Mouse (Mus musculus) midbrain, embryonic 14.5 days (tissue): ENCODE data around the gene Gm20696. TPM values are rescaled to one million over a fixed set of nuclear protein-coding genes. Genes with fewer than 3 reads are reported as not detected.

Experiments used
- ATAC-seq: fragments of 200-750 bp; cut with Nextera tagmentation; 2 replicates; pipeline ENCODE4 v1.8.0; 2017; ENCODE audit warnings: moderate number of reproducible peaks, moderate library complexity; ENCODE audit not compliant: low FRiP score, low TSS enrichment
- DNase-seq: peaks from one replicate; pipeline ENCODE4 v3.0.0-alpha.2; 2015
- H3K27ac ChIP-seq: fragments of 300-500 bp; sonication (generic); replicated peaks from 2 replicates; pipeline ENCODE4 v1.5.1; 2014; ENCODE audit warnings: mild to moderate bottlenecking, low read depth, low read length, moderate library complexity
- H3K27me3 ChIP-seq: fragments of 300-500 bp; sonication (generic); 2 replicates; pipeline ENCODE4 v1.6.1; 2014; ENCODE audit warnings: low read length, control low read depth, mixed read lengths; ENCODE audit not compliant: control insufficient read depth, insufficient read depth
- H3K36me3 ChIP-seq: fragments of 300-500 bp; sonication (generic); 2 replicates; pipeline ENCODE4 v1.6.1; 2014; ENCODE audit warnings: low read length, control low read depth; ENCODE audit not compliant: control insufficient read depth, insufficient read depth
- H3K4me1 ChIP-seq: fragments of 300-500 bp; sonication (generic); 2 replicates; pipeline ENCODE4 v1.6.1; 2014; ENCODE audit warnings: mild to moderate bottlenecking, antibody characterized with exemption, low read length, control low read depth; ENCODE audit not compliant: control insufficient read depth, insufficient read depth
- H3K4me2 ChIP-seq: fragments of 300-500 bp; sonication (generic); 2 replicates; pipeline ENCODE4 v1.6.1; 2014; ENCODE audit warnings: mild to moderate bottlenecking, low read length, moderate library complexity
- H3K4me3 ChIP-seq: fragments of 300-500 bp; sonication (generic); replicated peaks from 2 replicates; pipeline ENCODE4 v1.5.1; 2014; ENCODE audit warnings: low read depth, low read length
- H3K9ac ChIP-seq: fragments of 300-500 bp; sonication (generic); replicated peaks from 2 replicates; pipeline ENCODE4 v1.6.1; 2014; ENCODE audit warnings: mild to moderate bottlenecking, low read length, moderate library complexity
- H3K9me3 ChIP-seq: fragments of 300-500 bp; sonication (generic); 2 replicates; pipeline ENCODE4 v1.6.1; 2016; ENCODE audit warnings: low read length, control low read depth, mixed read lengths; ENCODE audit not compliant: control insufficient read depth
- WGBS: fragments of 180-500 bp; shearing (Covaris S2); extraction: QIAGEN DNeasy Blood & Tissue Kit; methylation state at CpG from one replicate; pipeline ENCODE4 v1.1.7; 2014; 5-methylcytosine and 5-hydroxymethylcytosine counted together
- polyA plus RNA-seq: library from polyadenylated mRNA; unstranded; fragments of >200 nt; fragmentation: Nextera tagmentation; extraction: Ambion mirVana; gene quantifications from 2 replicates; pipeline ENCODE4 v1.2.1, GENCODE M21; 2014

Gm20696 gene
- polyA plus RNA-seq, 1 experiment from 2014 or later, result 4.0 TPM

DNA sequence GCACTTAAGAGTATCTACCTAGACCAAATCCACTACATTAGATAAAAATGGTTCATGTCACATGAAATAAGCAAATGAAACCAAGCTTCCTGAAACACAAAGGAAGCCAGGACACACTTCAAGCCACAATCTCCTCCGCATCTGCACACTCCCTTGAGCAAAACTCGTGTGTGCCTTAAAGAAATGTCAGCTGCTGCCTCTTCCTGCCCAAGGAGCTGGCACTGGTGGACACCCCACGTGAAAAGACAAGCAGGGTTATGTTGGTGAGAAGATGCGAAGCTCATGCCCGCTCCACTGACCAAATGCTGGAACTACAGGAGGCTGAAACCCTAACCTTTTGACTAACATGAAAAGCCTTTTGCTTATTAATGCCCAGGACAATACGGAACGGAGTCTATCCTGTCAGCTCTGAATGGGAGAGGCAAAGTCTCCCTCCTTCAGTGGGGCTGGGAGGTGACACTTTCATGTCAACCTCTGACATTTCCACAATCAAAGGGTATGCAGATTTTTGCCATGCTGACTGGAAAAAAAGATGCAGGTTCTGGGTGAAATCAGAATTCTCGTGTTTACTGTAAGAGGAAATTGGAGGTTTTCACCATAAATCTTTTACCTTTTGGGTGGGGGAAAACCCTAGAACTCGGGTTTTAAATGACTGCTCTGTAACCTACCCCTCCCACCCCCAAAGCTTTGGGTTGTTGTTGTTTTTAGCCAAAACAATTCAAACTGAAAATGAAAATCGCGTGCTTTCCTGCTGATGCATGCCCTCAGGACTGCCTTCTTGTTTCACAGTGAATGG, 405.5 kb downstream of the Gm20696 start:
- no peak overlapping the region for H3K9ac ChIP-seq
- no peak overlapping the region for H3K4me3 ChIP-seq
- no peak overlapping the region for H3K27ac ChIP-seq
- 28% methylated on average over 11 of the region's 11 CpGs for WGBS
- ATAC-seq (no peak), DNase-seq (peak; percentile 25)
- H3K4me1 ChIP-seq, result peaks cover 28% of the 10 kb centered on the region
- H3K27me3 ChIP-seq, result 0 out of 2 replicates have a peak, but pooled peaks cover 7% of the 10 kb centered on the region
- no peaks in the 10 kb centered on the region for H3K9me3 ChIP-seq
- H3K36me3 ChIP-seq, result no peaks in the 10 kb centered on the region
- no peak overlapping the region for H3K4me2 ChIP-seq

DNA sequence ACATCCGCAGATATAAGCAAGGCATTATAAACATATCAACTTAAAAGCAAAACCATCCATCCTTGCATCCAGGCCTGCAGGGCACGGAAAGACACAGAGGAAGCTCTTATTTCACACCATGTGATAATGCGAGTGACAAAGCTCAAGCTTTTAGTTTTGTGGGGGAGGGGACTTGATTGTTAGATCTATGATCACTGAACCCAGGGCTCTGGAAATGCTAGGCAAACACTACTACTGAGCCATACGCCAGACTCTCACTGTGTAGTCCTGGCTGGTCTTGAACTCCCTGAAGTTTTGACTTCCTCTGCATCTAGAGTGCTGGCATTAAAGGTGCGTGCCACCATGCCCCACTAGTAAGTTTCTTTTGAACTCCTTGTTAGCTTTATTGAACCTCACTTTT, 408.3 kb downstream of the Gm20696 start:
- ATAC-seq (no peak), DNase-seq (no peak)
- no peak overlapping the region for H3K4me2 ChIP-seq
- H3K4me1 ChIP-seq, result peaks cover 6% of the 10 kb centered on the region; the same call in 1 of the 2 replicates
- no peak overlapping the region for H3K27ac ChIP-seq
- no peak overlapping the region for H3K4me3 ChIP-seq
- H3K9me3 ChIP-seq, result no peaks in the 10 kb centered on the region
- WGBS, result 75% methylated on average over 5 of the region's 5 CpGs
- H3K27me3 ChIP-seq, result no peaks in the 10 kb centered on the region
- H3K36me3 ChIP-seq, result no peaks in the 10 kb centered on the region
- no peak overlapping the region for H3K9ac ChIP-seq

DNA sequence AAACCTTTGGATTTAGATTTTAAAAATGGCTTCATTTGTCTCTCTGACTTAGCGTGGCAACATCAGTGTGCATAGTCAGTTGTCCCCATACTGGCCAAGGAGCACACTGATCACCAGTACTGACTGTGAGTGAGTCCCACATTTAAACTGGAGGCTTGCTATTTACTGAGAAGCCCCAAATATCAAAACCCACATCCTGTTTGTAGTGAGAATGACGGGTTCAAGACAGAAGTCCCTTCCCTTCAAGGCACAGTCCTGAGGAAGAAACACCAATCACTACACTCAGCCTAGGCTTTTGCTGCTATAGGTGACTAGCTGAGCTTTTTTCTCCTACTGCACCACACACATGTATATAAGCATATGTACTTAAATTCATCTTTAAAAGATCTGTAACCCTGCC, 408.9 kb downstream of the Gm20696 start:
- 88% methylated on average over 2 of the region's 2 CpGs for WGBS

DNA sequence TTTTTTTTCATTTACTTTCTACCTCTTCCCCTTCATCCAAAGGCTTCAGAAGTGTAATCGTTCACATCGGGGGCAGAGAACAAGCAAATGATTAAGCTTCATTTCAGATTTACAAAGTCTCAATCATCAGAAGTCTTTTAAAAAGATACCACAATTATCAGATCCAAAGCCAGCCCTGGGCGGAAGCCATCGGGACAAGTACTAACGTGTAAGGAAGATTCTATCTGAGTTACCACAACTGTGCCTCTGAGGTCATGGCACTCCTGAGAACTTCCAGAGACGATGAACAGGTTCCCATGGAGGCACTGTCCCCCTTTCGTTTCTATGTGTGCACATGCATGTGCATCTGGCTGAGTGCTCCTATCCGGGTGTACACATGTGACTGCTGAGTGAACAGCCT, 413.3 kb downstream of the Gm20696 start:
- H3K36me3 ChIP-seq, result no peaks in the 10 kb centered on the region
- DNase-seq, result no peak
- H3K27ac ChIP-seq, result no peak overlapping the region
- no peak for ATAC-seq
- WGBS, result 92% methylated on average over 8 of the region's 8 CpGs
- H3K9ac ChIP-seq, result no peak overlapping the region
- no peaks in the 10 kb centered on the region for H3K27me3 ChIP-seq
- no peaks in the 10 kb centered on the region for H3K4me1 ChIP-seq
- no peaks in the 10 kb centered on the region for H3K9me3 ChIP-seq
- H3K4me3 ChIP-seq, result no peak overlapping the region
- H3K4me2 ChIP-seq, result no peak overlapping the region

More for the DNA sequence above, 408.9 kb downstream of the Gm20696 start:
- Histone ChIP-seq H3K36me3 (no peaks in the 10 kb centered on the region), H3K9ac (no peak overlapping the region), H3K4me3 (no peak overlapping the region), H3K27ac (no peak overlapping the region), H3K27me3 (no peaks in the 10 kb centered on the region), H3K4me2 (no peak overlapping the region), H3K9me3 (no peaks in the 10 kb centered on the region), H3K4me1 (peaks cover 6% of the 10 kb centered on the region; the same call in 1 of the 2 replicates)
- DNase-seq (no peak), ATAC-seq (no peak)

- Histone ChIP-seq H3K27ac (no peak overlapping the region), H3K9me3 (no peaks in the 10 kb centered on the region), H3K9ac (no peak overlapping the region), H3K4me2 (no peak overlapping the region), H3K4me3 (no peak overlapping the region), H3K27me3 (no peaks in the 10 kb centered on the region), H3K36me3 (no peaks in the 10 kb centered on the region), H3K4me1 (no peaks in the 10 kb centered on the region)
- WGBS, result 85% methylated on average over 5 of the region's 5 CpGs
- ATAC-seq, result no peak
- DNase-seq, result no peak
Observed at GRCm38 (mm10) chr6:99252816-99253215, 413.8 kb downstream of the Gm20696 start.

GRCm38 (mm10) chr6:99251924-99252323, 414.7 kb downstream of the Gm20696 start:
- H3K9me3 ChIP-seq, result no peaks in the 10 kb centered on the region
- H3K4me1 ChIP-seq, result no peaks in the 10 kb centered on the region
- no peaks in the 10 kb centered on the region for H3K36me3 ChIP-seq
- no peak overlapping the region for H3K27ac ChIP-seq
- WGBS, result 93% methylated on average over 4 of the region's 4 CpGs
- DNase-seq, result no peak
- H3K4me2 ChIP-seq, result no peak overlapping the region
- no peak overlapping the region for H3K9ac ChIP-seq
- no peaks in the 10 kb centered on the region for H3K27me3 ChIP-seq
- H3K4me3 ChIP-seq, result no peak overlapping the region
- no peak for ATAC-seq

DNA sequence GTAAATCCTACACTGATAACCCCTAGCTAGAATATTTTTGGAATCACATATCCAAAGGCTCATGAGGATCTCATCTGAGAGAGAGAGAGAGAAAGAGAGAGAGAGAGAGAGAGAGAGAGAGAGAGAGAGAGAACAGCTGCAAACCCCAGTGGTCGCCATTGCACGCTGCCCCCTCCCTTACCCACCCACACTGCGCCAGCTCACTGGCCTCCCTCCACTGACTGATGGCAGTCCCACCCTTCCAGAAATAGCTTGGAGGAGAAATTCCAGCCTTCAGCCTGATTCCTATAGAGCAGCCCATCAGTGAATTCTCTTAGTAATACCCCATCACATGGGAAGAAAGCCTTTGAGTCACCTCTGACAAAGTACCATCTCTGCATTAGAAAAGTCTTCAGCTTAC, 415.4 kb downstream of the Gm20696 start:
- H3K27ac ChIP-seq, result no peak overlapping the region
- H3K9me3 ChIP-seq, result no peaks in the 10 kb centered on the region
- H3K4me2 ChIP-seq, result no peak overlapping the region
- H3K27me3 ChIP-seq, result no peaks in the 10 kb centered on the region
- no peaks in the 10 kb centered on the region for H3K36me3 ChIP-seq
- no peak overlapping the region for H3K4me3 ChIP-seq
- no peak for ATAC-seq
- H3K4me1 ChIP-seq, result no peaks in the 10 kb centered on the region
- no peak overlapping the region for H3K9ac ChIP-seq
- DNase-seq, result no peak
- 98% methylated on average over 3 of the region's 3 CpGs for whole genome bisulfite sequencing

DNA sequence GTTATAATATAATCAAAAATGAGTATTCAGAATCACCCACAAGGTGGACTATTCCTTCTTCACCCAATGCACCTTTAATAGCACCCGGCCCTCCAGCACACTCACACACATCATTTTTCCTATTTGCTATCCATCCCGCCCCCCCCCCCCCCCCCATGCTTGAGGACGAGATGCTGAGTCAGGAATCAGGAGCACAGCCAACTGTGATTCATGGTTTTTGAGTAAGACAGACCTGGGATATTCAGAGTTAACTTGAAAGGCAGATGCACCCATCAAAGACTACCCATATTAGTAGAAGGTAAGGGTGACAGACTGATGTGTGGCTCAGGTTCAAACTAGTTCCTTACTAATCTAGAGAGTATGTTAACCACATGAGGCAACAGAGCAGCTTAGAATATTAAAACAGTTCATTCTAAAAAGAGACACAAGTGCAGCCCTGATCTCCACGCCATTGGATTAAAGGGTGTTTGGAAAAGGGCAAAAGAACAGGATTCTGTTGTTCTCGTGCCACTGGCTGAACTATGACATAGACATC, 417.0 kb downstream of the Gm20696 start:
- no peaks in the 10 kb centered on the region for H3K4me1 ChIP-seq
- ATAC-seq, result no peak
- H3K27me3 ChIP-seq, result no peaks in the 10 kb centered on the region
- no peak overlapping the region for H3K27ac ChIP-seq
- H3K9ac ChIP-seq, result no peak overlapping the region
- no peaks in the 10 kb centered on the region for H3K9me3 ChIP-seq
- no peak overlapping the region for H3K4me2 ChIP-seq
- no peak overlapping the region for H3K4me3 ChIP-seq
- no peak for DNase-seq
- H3K36me3 ChIP-seq, result no peaks in the 10 kb centered on the region
- WGBS, result 68% methylated on average over 5 of the region's 5 CpGs

DNA sequence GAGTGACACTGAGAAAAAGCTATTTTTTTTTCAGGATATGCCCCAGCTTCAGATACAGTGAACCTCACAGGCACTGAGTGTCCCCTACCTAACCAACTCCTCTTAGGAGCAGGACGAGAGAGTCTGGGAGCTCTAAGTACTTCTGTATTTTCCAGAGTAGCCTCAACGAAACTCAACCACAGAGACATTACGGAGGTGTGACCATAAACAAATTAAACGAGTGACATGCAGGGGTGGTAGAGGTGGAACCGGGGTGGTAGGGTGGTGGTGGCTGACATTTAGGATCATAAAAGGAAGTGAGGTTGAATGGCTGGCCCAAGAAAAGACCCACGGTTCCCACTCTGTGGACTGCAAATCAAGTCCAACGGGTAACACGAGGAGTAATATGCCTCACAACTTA, 418.2 kb downstream of the Gm20696 start:
- Histone ChIP-seq H3K4me1 (no peaks in the 10 kb centered on the region), H3K36me3 (no peaks in the 10 kb centered on the region)
- 93% methylated on average over 8 of the region's 8 CpGs for WGBS

More for the DNA sequence above, 418.2 kb downstream of the Gm20696 start:
- Histone ChIP-seq H3K4me3 (no peak overlapping the region), H3K9ac (no peak overlapping the region), H3K9me3 (no peaks in the 10 kb centered on the region), H3K4me2 (no peak overlapping the region), H3K27me3 (no peaks in the 10 kb centered on the region), H3K27ac (no peak overlapping the region)
- ATAC-seq, result no peak
- no peak for DNase-seq
